Mouse (Mus musculus) intestine, embryonic 15.5 days (tissue): ENCODE data around the gene Esyt2. TPM values are rescaled to one million over a fixed set of nuclear protein-coding genes. Genes with fewer than 3 reads are reported as not detected.

Experiments
- ATAC-seq: fragments of 200-750 bp; cut with Nextera tagmentation; 2 replicates; pipeline ENCODE4 v1.8.0; 2017; ENCODE audit warnings: moderate TSS enrichment, moderate library complexity
- H3K27ac ChIP-seq: fragments of 300-500 bp; sonication (generic); 2 replicates; pipeline ENCODE4 v1.5.1; 2015; ENCODE audit warnings: mild to moderate bottlenecking, inconsistent platforms
- H3K27me3 ChIP-seq: fragments of 300-500 bp; sonication (generic); replicated peaks from 2 replicates; pipeline ENCODE4 v1.6.1; 2015; ENCODE audit warnings: inconsistent platforms
- H3K36me3 ChIP-seq: fragments of 300-500 bp; sonication (generic); 2 replicates; pipeline ENCODE4 v1.6.1; 2015; ENCODE audit warnings: inconsistent platforms
- H3K4me1 ChIP-seq: fragments of 300-500 bp; sonication (generic); replicated peaks from 2 replicates; pipeline ENCODE4 v1.6.1; 2015; ENCODE audit warnings: inconsistent platforms
- H3K4me2 ChIP-seq: fragments of 300-500 bp; sonication (generic); replicated peaks from 2 replicates; pipeline ENCODE4 v1.6.1; 2015; ENCODE audit warnings: mild to moderate bottlenecking, inconsistent platforms
- H3K4me3 ChIP-seq: fragments of 300-500 bp; sonication (generic); replicated peaks from 2 replicates; pipeline ENCODE4 v1.5.1; 2015; ENCODE audit warnings: inconsistent platforms
- H3K9ac ChIP-seq: fragments of 300-500 bp; sonication (generic); 2 replicates; pipeline ENCODE4 v1.6.1; 2015; ENCODE audit warnings: inconsistent platforms
- H3K9me3 ChIP-seq: fragments of 300-500 bp; sonication (generic); 2 replicates; pipeline ENCODE4 v1.6.1; 2016; ENCODE audit warnings: inconsistent platforms
- WGBS: fragments of 180-500 bp; shearing (Covaris S2); methylation state at CpG from one replicate; pipeline ENCODE4 v1.1.7; 2015; 5-methylcytosine and 5-hydroxymethylcytosine counted together
- polyA plus RNA-seq: library from polyadenylated mRNA; unstranded; fragments of >200 nt; fragmentation: Nextera tagmentation; extraction: Ambion mirVana; gene quantifications from 2 replicates; pipeline ENCODE4 v1.2.1, GENCODE M21; 2015

The Esyt2 gene
- polyA plus RNA-seq, 1 experiment from 2014 or later: 23.6 TPM

- Histone ChIP-seq H3K9me3 (no peaks in the 10 kb centered on the region), H3K4me3 (no peak overlapping the region), H3K36me3 (peaks cover 9% of the 10 kb centered on the region; the same call in 1 of the 2 replicates), H3K4me1 (no peaks in the 10 kb centered on the region), H3K9ac (no peak overlapping the region), H3K4me2 (no peak overlapping the region), H3K27me3 (no peaks in the 10 kb centered on the region), H3K27ac (no peak overlapping the region)
- WGBS: 89% methylated on average over 2 of the region's 2 CpGs
- ATAC-seq: no peak
Measured at GRCm38 (mm10) chr12:116421656-116422055, 140.7 kb downstream of the Esyt2 start.

GRCm38 (mm10) chr12:116425392-116425791, 144.4 kb downstream of the Esyt2 start:
- Histone ChIP-seq H3K9ac (no peak overlapping the region), H3K4me3 (no peak overlapping the region), H3K27ac (no peak overlapping the region), H3K36me3 (peaks cover 15% of the 10 kb centered on the region), H3K27me3 (no peaks in the 10 kb centered on the region), H3K4me2 (no peak overlapping the region), H3K4me1 (no peaks in the 10 kb centered on the region), H3K9me3 (no peaks in the 10 kb centered on the region)
- no peak for ATAC-seq
- WGBS: 84% methylated on average over 2 of the region's 2 CpGs

GRCm38 (mm10) chr12:116433742-116434141, 152.7 kb downstream of the Esyt2 start:
- WGBS: 86% methylated on average over 2 of the region's 2 CpGs
- Histone ChIP-seq H3K4me3 (no peak overlapping the region), H3K4me2 (no peak overlapping the region), H3K36me3 (peaks cover 13% of the 10 kb centered on the region), H3K9ac (no peak overlapping the region), H3K27ac (no peak overlapping the region), H3K9me3 (no peaks in the 10 kb centered on the region), H3K4me1 (no peaks in the 10 kb centered on the region), H3K27me3 (no peaks in the 10 kb centered on the region)
- ATAC-seq: no peak

- no peak for ATAC-seq
- 85% methylated on average over 2 of the region's 2 CpGs for WGBS
- Histone ChIP-seq H3K36me3 (peaks cover 15% of the 10 kb centered on the region; the same call in 1 of the 2 replicates), H3K4me1 (no peaks in the 10 kb centered on the region), H3K4me3 (no peak overlapping the region), H3K4me2 (no peak overlapping the region), H3K9ac (no peak overlapping the region), H3K27me3 (no peaks in the 10 kb centered on the region), H3K9me3 (no peaks in the 10 kb centered on the region), H3K27ac (no peak overlapping the region)
Measured at GRCm38 (mm10) chr12:116435232-116435631, 154.2 kb downstream of the Esyt2 start.

- no peaks in the 10 kb centered on the region for H3K27me3 ChIP-seq
- H3K4me1 ChIP-seq: no peaks in the 10 kb centered on the region
- ATAC-seq: no peak
- no peak overlapping the region for H3K27ac ChIP-seq
- H3K36me3 ChIP-seq: peaks cover 19% of the 10 kb centered on the region; the same call in 1 of the 2 replicates
- no peaks in the 10 kb centered on the region for H3K9me3 ChIP-seq
- H3K9ac ChIP-seq: no peak overlapping the region
- no peak overlapping the region for H3K4me2 ChIP-seq
- H3K4me3 ChIP-seq: no peak overlapping the region
- 95% methylated on average over 3 of the region's 3 CpGs for WGBS
Measured at GRCm38 (mm10) chr12:116436125-116436524, 155.1 kb downstream of the Esyt2 start.

- H3K27ac ChIP-seq: no peak overlapping the region
- H3K4me2 ChIP-seq: no peak overlapping the region
- no peak overlapping the region for H3K9ac ChIP-seq
- H3K4me3 ChIP-seq: no peak overlapping the region
- H3K9me3 ChIP-seq: no peaks in the 10 kb centered on the region
- no peaks in the 10 kb centered on the region for H3K27me3 ChIP-seq
- H3K36me3 ChIP-seq: peaks cover 25% of the 10 kb centered on the region; the same call in 1 of the 2 replicates
- 87% methylated on average over 5 of the region's 5 CpGs for WGBS
- H3K4me1 ChIP-seq: no peaks in the 10 kb centered on the region
- ATAC-seq: no peak
Measured at GRCm38 (mm10) chr12:116438591-116438990, 157.6 kb downstream of the Esyt2 start.

Other genes starting within 250 kb of the Esyt2 start
- gene Zfp386, start 233.5 kb upstream of the Esyt2 start, polyA plus RNA-seq: 27.8 and 36.8 TPM in 2 replicates
- gene Vipr2, start 203.5 kb upstream of the Esyt2 start, polyA plus RNA-seq: 2.5 and 2.6 TPM in 2 replicates
- gene Wdr60, start 18.2 kb upstream of the Esyt2 start, polyA plus RNA-seq: 11.2 and 11.8 TPM in 2 replicates
- not detected in 2 replicates for gene Gm11027, start 5.8 kb upstream of the Esyt2 start, polyA plus RNA-seq
- 29.9 and 32.7 TPM in 2 replicates for gene Ncapg2, start 124.2 kb downstream of the Esyt2 start, polyA plus RNA-seq
- 1.9 and 3.6 TPM in 2 replicates for gene Ptprn2, start 204.5 kb downstream of the Esyt2 start, polyA plus RNA-seq